Mouse (Mus musculus) heart, adult 9 months (tissue): ENCODE results near the gene Tnrc18.

Source experiments
- DNase-seq, 2 experiments: peaks; one replicate each; pipeline ENCODE4 v3.0.0; 2022; ENCODE audit warnings: low spot score in 2 of 2

Gene Tnrc18

GRCm38 (mm10) chr5:142692248-142692647 lies 125.2 kb downstream of the Tnrc18 start, which contains the start of gene Slc29a4:
Gene Slc29a4 (plus strand): TSS chr5:142692512.
- no peak for DNase-seq

GRCm38 (mm10) chr5:142690343-142690742 lies 127.1 kb downstream of the Tnrc18 start:
- no peak for DNase-seq

GRCm38 (mm10) chr5:142688866-142689265 lies 128.6 kb downstream of the Tnrc18 start:
- DNase-seq: no peak

- DNase-seq: no peak
These were observed 134.9 kb downstream of the Tnrc18 start for GRCm38 (mm10) chr5:142682529-142682928.

GRCm38 (mm10) chr5:142681911-142682310 lies 135.6 kb downstream of the Tnrc18 start:
- no peak for DNase-seq

DNA sequence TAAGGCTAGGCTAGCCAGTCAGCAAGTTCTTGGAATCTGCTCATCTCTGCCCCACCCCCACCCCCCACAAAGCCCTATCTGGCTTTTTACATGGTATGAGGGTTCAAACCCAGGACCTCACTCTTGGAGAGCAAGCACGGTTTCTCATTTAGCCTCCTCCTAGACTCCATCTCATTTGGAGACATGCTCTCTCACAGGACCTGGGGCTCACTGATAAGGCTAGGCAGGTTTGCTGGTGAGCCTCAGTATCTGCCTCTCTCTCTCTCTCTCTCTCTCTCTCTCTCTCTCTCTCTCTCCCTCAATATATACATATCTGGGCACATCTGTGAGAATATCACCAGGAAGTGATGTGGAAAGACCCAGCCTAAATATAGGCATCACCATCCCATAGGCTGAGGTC lies 138.4 kb downstream of the Tnrc18 start:
- DNase-seq: no peak

DNA sequence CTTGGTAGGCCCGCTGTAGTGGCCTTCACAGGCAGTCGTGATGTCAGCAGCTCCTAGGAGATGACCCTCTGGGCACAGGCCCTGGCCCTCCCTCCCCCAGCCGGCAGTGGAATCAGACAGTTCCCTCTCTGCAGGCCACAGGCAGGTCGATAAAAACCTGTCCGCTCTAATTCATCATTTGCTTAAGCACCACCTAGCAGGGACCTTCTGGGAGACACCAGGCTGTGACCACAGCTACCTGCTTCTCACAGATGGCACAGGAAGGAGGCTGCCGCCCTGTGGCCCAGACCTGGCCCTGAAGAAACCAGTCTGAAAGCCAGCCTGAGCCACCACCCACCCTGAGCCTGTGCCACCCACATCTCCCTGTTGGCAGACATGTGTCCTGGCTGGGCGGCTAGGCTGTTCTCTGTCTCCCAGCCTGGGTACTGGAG lies 139.3 kb downstream of the Tnrc18 start:
- DNase-seq: no peak
